Mouse (Mus musculus): ENCODE measurements at regions not wholly inside any gene's neighbourhood (a gene's known extent, or its start where the extent isn't known, plus 50 kb on each side); places are given as distances from the start of the nearest gene placed in this dataset.

DNA sequence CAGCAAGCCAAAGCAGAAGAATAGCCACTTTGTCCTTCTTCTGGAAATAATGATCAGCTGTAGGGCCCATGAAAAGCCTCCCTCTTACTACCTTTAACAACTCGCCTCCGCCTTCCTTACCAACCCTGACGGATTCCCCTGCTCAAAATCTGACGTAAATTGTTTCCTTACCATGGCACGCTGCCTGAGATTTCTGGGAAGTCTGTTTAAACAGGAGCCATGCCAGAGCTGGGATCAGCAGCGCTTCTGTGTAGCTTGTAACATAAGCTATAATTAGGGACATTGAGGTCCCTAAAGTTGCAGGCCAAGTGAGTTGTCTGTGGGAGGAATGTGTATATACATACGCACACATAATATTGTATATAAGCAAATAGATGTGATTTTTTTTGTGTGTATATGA lies 484.6 kb downstream of the Gsdmc2 start:
- peak; percentile 20 for DNase-seq

DNA sequence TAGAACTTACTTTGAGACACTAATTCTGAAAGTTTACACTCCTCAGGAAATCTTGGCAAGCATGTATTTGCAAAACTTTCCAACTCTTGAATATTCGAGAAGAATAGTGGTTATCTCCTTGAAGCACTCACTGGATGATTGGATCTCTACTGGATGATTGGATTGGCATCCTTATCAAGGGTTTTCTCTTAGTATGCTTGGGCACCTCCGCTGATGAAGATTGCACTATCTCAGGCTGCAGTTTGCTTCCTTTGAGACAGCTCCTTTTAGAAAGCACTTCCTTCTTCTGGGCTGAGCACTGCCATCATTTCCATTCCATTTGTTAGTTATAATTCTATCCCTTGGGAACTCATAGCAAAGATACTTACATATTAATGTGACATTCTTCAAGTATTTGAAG lies 503.2 kb downstream of the Gsdmc2 start:
- DNase-seq = no peak

DNA sequence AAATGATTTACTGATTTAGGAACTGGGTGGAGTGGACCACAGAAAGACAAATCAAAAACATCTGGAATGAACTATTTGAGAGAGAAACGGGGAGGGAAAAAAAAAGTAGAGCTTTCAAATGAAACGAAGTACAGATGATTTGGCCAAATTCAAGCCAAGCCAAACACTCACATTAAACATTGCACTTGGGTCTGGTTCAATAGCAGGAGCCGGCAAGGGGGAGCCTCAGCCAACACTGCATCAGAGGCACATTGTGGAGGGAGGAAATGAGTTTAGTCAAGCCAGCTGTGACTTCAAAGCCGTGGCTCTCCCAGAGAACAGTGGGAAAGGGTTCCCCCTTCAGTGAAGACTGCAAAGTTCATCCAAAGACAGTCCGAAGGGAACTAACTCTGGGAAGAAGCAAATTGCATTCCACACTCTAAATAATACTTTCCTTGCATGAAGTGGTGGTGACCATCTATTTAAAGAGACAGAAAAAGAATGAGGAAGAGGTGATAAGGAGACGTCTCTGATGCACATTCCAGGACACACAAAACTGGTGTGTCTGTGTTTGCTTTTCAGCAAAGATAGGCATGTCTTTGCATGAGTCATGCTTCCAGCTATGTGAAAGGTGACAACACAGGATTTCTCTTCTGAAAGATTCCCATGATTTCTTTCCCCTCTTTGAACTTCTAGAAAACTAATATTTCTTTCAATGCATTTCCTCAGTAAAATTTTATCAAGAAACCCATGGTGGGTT lies 504.5 kb downstream of the Gsdmc2 start:
- DNase-seq = peak; percentile 5

DNA sequence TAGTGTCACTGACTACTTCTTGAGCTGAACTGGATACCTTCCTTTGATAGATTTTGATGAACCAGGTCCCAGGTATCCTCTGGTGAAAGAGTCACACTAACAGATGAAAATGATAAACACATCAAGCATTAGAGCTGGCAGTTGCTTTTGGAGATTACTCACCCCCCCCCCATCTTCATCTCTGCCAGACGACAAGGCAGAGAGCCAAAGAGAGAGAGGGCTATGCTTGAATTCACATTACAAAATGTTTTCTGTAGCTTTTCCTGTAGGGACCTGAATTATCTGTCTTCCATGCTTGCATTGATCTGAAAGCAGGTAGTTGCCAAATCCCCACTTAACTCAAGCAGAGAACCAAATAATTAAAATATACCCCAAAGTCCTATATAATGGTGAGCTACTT lies 525.3 kb downstream of the Gsdmc2 start:
- no peak for DNase-seq

DNA sequence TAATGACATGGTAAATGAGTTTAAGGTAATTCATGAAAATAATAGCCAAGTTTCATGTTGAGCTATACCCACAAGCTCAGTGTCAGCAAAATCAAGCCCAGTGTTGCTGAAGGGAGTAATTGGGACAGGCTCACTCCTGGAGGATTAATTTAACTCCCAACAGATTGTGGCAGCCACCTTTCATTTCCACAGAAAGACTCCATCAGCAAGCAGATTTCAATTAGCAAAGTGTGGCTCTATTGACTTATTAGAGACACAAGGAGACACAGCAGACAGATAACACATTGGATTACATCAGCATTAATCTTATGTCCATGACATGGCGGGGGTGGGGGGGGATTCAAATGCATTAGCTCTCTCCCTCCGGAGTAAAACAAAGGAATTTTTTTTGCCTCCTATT lies 534.6 kb downstream of the Gsdmc2 start:
- no peak for DNase-seq

DNA sequence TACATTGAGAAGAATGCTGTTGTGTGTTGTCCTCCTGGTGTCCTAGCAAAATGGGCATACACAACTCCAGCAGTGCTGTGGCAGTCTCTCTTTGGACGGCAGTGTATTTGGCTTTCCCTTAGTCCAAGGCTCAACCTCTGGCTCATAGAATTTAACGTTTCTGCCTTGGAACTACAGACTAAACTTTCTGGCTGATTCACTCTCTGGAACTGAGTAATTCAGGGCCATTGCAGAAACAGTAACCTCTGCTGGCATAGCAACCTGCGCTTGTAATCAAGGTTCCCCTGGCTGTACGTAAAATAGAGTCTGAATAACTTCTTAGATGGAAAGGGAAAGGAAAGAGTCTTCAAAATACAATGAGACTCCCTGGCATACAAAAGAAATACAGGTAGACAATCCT lies 545.7 kb downstream of the Gsdmc2 start:
- DNase-seq = no peak

DNA sequence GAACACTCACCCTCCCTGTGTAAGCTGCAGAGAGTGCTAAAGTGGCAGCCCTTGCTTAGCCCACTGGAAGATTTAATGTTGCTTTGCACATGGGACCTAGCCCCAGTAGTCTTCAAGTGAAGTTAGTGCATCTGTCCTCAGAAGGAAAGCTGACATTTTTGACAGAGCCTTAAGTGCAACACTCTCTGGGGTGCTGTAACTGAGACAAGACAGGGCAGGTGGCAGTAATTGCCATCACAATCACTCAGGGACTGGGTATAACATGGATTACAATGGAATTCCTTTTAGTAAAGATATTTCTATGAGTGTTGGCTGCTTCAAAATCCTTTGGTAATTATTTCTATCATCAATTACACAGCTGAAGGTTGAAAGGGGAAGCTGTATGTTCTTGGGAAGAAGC lies 556.4 kb downstream of the Gsdmc2 start:
- DNase-seq = no peak

DNA sequence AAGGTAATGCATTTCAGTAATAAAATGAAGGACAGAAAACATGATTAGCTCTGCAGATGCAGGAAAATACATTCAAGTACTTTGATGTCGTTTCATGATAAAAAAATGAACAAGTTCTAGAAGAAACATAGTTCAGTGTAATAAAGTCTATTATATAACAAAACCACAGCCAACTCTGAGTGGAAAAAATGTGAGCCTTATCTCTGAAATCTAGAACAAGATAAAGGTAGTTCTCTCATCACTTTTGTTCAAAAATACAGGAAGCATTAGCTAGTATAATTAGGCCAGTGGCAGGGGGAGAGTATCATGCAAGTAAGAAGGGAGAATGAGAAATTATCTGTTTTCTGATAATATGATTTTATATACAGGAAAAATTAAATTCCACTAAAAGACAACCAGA lies 559.0 kb downstream of the Gsdmc2 start:
- no peak for DNase-seq

DNA sequence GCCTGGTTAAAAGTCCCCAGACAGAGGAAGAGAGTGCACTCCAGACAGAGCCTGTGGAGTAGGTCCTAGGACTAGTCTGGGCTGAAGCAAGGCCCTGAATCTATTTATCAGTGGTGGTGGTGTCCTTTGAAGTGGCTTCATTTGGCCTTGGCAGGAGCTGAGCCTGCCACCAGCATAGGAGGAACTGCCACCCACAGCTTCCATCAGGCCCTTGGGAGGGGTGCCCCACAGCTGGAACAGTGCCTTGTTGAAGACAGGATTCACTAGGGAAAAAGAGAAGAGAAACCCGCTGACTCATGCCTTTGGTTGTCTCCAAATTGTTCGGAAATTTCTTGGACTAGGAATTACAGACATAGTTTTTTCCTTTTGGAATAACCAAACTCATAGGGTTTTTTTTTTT lies 574.6 kb downstream of the Gsdmc2 start:
- DNase-seq = peak; percentile 6

DNA sequence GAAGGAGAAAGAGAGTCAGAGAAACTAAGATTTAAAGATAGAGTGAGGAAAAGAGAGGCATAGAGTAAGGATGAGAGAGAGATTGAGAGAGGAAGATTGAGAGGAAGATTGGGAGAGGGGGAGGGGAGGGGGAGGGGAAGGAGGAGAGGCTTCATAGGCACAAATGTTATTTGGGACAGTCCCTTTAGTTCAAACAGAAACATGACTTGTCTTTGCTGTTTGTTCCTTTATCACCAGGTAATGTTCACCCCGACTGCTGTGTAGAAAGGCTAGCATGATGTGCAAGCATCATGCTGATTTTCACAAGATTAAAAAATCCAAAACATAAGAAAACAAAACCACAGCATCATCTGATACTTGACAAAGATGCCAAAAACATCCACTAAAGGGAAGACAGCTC lies 579.1 kb downstream of the Gsdmc2 start:
- no peak for DNase-seq

DNA sequence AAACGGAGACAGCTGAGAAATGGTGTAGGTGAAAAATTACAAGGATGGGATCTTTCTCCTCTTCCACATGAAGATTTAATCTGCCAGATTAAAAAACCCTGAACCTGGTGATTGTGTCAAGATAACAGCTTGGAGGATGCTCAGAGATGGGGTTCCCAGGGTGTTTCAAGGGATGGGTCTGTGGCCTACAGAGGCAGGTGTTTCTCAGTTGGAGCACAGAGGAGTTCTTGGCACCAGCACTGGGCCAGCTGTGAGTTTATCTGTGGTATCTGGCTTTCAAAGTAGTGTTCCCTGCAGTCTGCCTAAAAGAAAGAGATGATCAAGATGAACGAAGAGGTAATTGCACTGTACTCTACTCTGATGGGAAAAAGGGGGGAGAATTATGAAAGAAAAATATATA lies 589.2 kb downstream of the Gsdmc2 start:
- DNase-seq = no peak

DNA sequence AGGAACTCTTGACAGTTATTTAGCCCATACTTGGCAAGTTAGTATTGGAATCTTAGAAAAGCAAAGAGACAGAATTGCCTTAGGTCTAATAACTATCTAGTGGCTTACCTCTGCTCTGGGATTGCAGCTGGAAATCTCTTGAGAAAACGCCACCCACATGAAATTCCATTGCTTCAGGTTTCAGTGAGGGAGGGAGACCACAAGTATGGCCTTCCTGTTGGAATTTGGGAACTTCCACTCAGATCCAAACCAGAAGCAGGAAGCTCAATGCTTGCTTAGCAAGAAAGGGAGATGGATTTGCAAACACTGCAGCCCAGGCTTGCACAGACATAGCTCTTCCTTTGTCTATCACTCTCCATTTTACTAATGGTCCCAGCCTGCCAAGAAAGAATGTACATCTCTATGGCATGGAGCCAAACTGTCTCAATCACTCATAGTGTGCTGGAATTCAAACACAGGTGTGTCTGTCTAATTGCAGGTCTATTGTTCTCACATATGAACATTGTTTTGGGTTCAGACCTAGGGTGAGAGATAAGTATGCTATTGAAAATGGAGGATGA lies 592.1 kb downstream of the Gsdmc2 start:
- DNase-seq = no peak

DNA sequence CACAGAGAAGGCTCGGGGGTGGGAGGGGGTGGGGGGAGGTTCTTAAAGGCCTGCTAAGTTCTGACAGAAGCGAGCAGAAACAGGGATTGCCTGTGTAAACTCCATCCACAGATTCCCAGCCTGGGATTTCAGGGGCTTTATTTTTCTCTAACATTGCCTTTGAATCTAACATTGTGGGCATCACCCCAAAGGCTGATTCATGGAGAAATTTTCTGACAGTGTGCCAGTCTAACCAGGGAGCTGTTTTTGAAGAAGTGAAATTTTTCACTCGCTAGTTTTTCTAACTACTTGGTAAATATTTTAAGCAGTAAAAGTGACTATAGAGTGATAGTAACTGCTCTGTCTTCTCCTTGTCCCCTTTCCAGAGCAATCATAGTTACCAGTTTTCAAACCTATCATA lies 606.4 kb downstream of the Gsdmc2 start:
- DNase-seq = no peak

DNA sequence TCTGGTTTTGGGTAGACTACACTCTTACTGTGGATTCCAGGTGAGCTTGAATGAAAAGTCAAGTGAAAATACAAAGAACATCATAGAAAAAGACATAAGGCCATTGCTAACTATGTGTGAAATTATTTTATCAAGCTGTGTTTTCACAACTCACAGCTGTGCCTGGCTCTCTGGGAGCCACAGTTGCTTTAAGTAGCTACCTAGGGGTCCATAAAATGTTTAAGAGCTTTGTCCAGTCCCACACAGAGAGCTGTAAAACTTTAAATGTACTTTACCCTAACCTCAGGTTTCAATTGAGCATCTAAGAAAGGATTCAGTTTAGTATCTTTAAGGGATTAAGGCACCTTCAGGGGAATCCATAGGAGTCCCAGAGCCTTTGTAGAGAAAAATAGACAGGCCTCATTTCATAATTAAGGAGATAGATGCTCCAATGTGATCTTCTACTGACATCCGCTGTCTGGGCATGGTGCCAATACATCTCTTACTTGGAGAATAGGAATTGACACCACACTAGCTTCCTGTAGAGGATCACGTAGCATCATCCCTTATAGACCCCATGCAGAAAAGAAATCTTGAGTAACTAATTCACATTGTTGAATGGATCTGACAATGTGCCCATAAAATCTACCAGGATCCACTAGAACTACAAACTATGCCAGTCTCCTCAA lies 626.5 kb downstream of the Gsdmc2 start:
- no peak for DNase-seq

DNA sequence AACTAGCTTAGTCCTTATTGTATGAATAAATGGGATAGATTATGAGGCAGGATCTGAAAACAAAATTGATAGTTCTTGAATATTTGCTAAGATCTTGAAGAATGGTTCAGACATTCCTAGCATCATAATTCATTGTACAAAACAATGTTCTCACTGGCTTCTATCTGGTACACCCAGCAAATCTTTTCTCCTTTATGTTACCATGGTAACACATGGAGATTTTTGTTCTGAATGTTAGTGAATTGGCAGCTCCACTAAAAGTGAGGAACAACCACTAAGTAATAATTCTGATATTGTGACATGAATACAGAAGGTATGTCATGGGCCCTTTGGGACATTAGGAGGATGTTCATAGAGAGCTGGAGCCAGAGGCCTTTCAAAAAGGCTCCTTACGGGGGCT lies 639.8 kb downstream of the Gsdmc2 start:
- DNase-seq = no peak

DNA sequence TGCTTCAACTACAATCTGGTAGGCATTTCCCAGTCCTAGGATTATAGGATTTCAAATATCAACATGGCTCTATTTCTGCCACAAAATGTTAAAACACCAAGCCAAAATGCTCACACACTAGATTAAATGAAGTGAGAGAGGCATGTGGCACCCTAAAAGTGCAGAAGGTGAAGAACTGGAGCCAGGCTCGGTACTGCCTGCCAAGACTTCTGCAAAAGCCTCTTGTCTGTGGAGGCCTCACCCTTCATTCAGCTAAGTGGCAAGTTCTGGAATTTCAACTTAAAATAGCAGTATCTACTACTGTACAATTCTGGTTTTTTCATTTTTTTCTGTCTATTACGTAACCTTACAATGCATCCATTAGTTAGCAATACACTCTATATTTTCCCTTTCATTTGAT lies 649.9 kb downstream of the Gsdmc2 start:
- no peak for DNase-seq

DNA sequence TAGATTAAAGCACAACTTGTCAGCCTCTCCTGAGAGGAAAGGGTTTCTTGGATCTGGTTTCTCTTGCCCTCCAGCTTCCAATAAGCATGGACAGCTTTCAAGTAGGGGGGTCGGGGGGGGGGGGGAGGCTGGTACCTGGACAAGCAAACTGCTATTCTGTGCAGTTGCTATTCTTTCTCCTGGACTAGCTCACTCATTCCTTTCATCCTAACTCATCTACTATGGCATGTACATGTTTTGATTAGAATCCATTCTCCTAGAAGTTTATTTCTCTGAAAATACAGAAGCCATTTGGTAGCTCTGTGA lies 650.5 kb downstream of the Gsdmc2 start:
- DNase-seq = no peak

DNA sequence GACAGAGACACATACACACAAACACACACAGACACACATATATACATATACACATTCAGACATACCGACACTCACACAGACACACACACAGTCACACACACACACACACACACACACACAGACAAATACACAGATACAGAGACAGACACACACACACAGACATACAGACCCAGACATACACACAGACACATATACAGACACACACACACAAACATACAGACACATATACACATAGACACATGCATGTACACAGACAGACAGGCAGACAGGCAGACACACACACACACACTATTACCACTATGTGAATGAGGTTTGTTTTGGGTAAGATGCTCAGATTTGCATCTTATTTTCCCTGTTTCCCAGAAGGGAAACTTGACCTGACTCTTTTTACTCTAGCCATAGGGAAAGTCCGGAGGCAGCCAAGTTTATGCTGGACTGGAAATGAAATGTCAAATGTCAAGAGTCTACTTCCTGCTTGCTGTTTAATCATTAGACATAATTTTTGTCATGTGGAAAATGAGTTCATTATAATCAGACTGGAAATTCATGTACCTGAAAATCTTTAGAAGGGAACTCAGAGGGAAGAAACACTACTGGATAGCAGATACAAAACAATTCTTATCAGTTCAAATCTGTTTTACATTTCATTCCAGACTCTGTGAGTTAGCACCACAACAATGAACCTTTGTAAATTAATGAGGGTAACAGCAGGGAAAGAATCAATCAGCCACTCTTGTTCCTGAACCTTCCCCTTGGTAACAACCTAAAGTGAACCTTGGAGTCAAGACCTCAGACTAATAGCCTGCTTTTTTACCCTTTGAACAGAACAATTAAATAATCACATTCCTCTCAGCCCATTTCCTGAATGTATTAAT lies 651.1 kb downstream of the Gsdmc2 start:
- no peak for DNase-seq

DNA sequence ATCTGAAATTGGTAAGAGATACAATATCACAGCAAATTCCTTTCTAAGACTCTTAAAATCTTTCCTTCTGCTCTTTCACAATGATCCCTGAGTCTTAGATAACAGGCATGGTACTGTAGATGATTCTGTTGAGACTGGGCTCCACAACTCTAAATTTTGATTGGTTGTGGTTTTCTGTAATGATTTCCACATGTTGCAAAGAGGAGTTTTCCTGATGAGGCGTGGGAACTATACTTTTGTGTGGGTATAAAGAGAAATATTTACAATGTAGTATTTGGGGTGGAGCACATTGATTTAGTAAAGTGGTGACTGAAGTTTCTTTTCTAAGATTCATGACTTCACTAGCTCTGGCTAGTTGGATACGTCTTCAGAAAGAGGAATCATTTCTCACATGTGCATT lies 653.2 kb downstream of the Gsdmc2 start:
- DNase-seq = no peak

DNA sequence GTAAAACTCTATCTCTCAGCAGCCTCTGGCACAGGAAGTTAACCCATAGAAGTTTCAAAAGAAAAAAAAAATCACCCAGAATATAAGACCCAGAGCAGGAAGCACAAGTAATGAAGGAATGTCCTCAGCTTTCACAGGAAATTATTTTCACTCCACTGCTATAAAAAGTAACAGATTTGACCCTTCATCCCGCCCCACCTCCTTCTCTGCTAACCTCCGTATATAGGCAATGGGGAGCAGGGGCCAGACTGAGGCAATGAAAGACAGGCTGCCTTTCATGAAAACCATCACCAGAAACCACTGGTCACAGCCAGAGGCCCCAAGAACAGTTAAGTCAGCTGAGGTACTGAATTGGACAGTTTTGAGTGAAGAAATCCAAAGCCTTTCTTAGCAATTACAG lies 654.9 kb downstream of the Gsdmc2 start:
- no peak for DNase-seq

DNA sequence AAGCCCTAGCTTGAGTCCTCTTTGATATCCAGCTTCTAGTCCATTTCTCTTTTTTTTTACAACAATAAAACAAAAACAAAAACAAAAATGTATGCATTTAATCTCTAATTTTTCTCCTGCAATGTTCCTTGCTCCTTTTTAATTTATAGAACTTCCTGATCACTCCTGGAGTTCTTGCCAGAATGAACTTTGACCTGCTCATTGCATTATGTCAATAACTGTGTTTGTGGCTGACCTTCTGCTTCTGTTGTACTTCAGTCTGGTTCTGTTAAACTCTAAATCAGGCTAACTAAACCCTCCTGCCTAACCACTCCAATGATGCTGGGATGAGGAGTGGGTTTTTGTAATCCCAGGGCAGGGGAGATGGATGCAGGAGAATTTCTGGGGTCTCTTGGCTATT lies 674.0 kb downstream of the Gsdmc2 start:
- DNase-seq = no peak

DNA sequence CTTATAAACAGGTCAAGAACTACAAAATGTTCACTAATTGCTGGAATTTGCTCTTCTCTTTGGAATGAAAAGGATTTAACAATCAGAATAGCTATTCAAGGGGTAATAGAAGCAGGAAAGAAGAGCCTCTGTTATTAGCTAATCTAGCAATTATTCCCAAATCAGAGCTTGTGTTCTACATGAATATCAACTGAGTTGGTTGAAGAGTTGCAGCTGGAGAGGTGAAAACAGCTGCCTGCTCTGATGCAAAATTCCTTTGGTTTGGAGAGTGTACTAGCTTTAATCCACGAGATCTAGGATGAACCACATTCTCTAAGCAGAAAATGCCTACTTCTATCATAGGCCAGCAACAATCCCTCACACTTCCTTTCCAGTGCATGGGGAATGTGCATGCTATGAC lies 674.8 kb downstream of the Gsdmc2 start:
- DNase-seq = no peak

DNA sequence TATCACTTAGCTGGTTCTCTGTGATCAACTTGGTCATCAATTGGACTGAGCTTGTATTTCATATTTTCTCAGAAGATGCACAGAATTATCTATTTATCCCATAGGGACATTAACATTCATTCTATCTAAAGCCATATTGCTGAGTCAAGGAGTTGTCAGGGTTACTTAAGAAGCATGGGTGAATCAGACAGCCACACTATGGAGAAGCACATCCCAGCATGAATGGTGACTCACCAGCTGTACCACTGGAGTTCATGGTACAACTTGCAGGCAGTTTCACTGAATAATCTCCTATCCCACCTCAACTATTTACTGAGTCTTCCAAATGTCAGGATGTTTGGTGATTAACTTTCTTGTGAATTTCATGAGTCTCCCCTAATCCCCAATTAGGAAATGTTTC lies 678.6 kb downstream of the Gsdmc2 start:
- no peak for DNase-seq

All from right cerebral cortex, postnatal 25 days (tissue).